Mouse (Mus musculus) adrenal gland, adult (tissue): ENCODE results near the gene Zscan2.

Experiments
- DNase-seq, 2 experiments: peaks; one replicate each; pipeline ENCODE4 v3.0.0; 2022 to 2023; ENCODE audit warnings: low spot score in 1 of 2; ENCODE audit not compliant: inconsistent age in 2 of 2

Zscan2 gene

DNA sequence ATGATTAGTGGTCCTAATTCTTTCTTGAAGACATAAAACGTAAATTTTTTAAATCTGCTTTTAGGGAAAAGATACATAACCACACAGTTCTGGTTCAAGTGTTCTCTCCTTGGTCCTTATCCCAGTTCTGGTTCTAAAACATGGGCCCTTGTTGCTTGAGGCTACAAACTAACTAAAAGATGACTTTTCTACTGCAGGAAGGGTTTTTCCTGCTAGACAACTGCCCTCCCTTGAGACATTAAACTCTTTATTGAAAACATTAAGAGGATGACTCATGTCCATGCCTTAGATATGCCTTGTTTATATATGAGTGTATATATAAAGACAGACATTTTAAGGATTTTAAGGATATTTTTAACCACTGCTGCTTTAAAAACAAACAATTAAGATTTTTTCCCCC is 17.5 kb upstream of the Zscan2 start:
- DNase-seq, result no peak

DNA sequence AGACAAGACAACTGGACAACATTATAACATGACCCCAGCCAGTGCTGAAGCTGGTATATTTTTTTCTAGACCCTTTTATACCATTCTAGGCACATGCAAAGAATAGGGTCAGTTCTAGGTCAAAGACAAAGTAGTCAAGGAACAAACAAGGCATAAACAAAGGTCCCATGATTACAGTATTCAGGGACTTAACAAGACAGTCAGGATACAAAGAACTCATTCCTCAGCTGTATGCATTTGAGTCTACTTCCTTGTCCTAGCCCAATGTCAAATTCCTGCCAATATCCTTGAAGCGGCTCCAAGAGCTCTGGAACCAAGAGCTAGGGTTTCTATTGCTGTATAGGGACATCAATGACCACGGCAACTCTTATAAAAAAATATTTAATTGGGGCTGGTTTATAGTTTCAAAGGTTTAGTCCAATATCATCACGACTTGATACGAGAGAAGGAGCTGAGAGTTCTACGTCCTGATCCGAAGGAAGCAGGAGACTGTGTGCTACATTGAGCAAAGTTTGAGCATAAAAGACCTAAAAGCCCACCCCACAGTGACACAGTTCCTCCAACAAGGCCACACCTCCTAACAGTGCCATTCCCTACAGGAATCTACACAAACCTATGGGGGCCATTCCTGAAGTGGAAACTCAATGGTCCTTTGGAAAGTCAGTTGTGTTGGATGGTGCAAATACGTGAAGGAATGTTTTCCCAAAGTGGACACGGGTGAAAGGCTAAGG is 16.6 kb upstream of the Zscan2 start:
- DNase-seq, result no peak

DNA sequence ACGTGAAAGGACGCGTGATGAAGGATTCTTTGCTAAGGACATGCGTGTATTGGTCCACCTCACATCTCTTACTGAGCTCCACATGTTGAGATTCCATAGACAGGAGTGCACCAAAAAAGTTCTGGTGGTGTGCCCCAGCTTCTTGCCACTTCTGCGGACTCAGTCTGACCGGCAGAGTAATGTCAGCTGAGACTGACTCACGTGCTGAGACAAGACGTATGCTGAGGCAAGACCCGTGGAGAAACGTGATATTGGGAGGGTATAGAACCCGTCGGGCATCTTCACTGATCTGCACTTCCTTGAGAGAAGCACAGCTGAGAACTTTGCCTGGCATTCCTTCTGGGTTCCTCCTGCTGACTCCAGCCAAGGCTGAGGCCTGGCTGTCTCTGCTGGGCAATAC is 16.0 kb upstream of the Zscan2 start:
- no peak for DNase-seq

GRCm38 (mm10) chr7:80845621-80846279 is 15.0 kb upstream of the Zscan2 start:
- no peak for DNase-seq

DNA sequence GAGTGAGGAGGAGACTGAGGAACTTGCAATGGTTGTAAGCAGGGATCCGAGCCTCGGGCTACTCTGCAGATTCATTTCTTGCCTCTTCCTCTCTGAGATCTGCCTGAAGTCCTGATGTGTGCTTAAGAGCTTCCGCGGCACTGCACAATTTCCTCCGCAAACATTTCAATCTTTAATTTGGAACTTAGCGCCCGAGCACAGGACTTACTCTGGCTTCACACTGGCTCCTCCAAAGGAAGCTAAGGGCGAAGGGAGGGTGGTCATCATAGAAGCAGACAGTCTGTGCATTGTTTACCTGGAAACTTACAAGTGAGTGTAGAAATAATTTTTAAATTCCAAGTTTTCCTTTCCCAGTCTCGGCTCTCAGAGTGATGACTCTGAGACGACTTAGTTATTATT is 14.4 kb upstream of the Zscan2 start:
- DNase-seq, result no peak

DNA sequence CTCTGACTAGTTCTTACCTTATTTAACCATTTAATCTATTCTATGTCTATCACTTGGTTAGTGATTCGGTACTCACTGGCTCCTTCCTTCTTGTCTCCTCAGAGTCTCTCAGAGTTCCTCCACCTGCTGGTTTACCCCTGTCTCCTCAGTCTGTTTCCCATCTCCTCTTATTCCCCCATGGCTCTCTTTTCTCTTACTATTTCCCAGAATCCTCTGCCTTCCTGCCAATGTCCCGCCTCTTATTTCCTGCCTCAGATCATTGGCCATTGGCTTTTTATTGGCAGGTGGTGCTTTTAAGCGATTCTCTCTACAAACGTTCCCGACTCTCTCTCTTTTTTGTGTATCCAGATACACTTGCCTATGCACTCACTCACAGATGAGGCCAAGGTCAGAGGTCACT is 14.0 kb upstream of the Zscan2 start:
- no peak for DNase-seq

DNA sequence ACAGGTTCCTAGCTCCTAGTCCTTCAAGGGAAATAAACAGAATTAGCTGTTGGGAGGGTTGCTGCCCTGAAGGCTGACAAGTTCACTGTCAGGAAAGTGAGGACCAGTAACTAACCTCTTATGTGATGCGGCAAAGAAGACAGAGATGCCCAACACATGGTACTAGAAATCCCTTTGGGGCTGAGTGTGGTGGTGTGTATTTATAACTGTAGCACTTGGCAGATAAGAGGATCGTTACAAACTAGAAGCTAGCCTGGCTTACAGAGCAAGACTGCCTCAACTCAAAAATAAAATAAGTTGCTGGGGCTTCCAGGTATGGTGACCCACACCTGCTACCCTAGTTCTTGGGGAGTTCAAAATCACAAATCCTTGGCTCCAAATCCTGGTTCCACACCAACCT is 11.5 kb upstream of the Zscan2 start:
- no peak for DNase-seq

- peak; percentile 55 to 83 for DNase-seq
These were observed 11.0 kb upstream of the Zscan2 start for GRCm38 (mm10) chr7:80849710-80850109.

DNA sequence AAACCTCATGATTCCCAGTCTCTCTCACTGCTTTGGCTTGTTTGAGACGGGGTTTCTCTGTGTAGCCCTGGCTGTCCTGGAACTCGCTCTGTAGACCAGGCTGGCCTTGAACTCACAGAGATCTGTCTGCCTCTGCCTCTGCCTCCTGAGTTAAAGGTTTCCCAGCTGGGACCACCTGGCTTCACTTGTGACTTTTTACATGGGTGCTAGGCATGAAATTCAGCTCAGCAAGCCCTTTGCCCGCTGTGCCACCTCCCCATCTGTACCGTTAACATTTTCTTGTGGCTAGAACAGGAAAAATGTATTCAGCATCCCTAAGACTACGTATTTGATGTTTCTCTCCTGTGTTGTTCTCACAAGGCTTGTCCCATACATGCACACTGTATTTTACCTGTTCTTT is 10.2 kb upstream of the Zscan2 start:
- DNase-seq, result no peak

DNA sequence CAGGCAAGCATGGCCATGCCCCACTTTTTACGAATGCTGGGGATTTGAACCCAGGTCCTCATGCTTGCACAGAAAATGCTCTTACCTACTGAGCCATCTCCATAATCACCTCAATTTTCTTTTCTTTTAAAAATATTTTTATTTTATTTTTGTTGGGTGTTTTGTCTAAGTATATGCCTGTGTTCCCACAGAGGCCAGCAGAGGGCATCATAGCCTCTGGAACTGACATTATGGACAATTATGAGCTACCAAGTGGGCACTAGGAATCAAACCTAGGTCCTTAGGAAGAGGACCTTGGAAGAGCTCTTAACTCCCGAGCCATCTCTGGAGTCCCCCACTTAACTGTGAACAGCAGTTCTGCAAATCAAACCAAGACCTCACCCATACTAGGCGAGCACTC is 7.5 kb upstream of the Zscan2 start:
- DNase-seq, result no peak

DNA sequence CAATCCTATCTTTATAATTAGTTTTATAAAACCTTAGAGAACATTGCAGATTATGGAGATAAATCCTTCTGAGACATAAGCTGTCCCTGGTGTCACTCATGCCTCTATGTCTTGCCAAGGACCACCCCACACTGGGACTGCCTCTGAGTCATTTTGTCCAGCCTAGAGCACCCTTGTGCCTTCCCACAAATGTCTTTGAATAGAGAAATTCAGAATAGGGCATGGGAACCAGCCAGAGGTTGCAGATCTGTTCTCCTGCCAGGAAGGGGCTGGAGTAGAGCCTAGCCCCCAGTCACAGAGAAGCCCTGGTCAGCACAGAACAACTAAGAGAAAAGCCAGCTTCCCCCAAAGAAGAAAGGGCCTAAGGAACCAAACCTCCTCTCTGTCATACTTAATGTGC is 5.4 kb upstream of the Zscan2 start:
- no peak for DNase-seq

DNA sequence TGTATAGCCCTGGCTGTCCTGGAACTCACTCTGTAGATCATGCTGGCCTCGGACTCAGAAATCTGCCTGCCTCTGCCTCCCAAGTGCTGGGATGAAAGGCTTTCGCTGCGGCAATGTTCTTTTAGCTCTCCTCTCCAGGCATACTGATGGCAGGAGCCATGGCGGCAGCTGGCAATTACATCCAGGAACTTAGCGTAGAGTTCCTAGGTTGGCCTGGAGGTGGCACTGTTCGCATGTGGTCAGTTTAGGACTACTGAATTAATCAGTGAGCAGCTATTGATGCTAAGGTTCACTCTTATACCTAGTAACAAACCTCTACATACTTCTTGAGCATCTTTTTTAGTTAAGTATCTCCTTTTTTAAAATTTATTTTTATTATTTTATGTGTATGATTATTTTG is 3.5 kb upstream of the Zscan2 start:
- peak; percentile 76 to 92 for DNase-seq

DNA sequence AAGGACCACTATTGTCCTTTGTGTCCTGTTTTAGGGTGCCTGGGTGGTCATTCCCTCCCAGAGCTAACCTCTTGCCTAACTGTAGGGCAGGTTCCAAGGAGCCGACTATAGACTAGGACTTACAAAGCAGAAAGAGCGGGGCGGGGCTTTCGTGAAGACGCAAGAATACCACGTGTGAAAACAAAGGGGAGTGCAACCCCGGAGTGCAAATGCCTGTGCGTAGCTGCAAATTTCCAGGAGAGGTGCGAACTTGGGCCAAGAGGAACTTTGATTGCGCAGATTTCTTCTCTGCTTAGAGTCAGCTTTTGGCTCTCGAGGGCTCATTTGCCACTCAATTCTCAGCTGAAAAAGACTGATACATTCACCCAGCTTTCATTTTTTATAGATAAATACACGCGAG is 493 bp upstream of the Zscan2 start:
- DNase-seq, result peak; percentile 73 to 89

GRCm38 (mm10) chr7:80862475-80862874 is 1.8 kb downstream of the Zscan2 start:
- no peak for DNase-seq

DNA sequence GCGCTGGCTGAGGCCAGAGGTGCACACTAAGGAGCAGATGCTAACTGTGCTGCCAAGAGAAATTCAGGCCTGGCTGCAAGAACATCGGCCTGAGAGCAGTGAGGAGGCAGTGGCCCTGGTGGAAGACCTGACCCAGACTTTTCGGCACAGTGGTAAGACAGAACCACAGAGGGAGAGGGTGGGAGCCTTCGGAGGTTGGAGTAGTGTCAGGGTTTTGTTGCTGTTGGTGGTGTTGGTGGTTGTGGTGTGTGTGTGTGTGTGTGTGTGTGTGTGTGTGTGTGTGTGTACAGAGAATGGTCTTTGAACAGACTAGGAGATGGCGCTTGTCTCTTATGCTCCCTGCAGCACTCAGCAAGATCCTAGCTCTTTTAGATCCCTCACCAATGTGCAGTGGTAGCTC is 2.8 kb downstream of the Zscan2 start:
- no peak for DNase-seq

DNA sequence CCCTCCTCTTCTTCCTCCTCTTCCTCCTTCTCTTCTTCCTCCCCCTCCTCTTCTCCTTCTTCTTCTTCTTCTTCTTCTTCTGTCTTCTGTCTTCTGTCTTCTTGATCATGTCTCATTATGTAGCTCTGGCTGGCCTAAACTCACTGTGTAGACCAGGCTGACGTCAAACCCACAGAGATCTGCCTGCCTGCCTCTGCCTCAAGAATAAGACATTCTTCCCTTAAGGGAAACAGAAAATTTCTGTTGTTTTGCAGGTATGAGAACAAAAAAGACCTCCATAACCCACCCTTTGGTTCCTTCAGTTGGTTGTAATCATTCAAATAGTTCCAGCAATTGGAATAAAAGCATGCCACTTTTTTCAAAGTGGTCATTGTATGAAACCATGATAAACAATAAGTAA is 3.4 kb downstream of the Zscan2 start:
- DNase-seq, result no peak

DNA sequence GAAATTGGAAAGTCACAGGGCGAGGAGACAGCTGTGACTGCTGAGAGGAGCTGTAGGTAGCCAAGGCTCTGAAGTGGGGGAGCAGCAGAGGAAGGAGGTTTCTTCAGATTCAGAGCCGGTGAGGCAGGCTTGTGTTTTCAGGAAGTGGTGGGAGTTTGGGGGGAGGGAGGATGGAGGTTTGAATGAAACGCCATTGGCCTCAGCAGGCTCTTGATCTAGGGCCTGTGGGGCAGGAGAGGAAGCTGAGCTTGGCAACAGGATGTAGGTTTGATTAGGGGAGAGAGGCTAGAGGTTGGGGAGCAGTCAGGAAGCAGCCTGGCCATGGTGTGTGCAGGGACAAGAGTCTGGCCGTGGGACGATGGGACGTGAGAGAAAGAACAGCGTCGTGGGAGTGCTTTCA is 4.1 kb downstream of the Zscan2 start:
- no peak for DNase-seq

- no peak for DNase-seq
These were observed 4.8 kb downstream of the Zscan2 start for GRCm38 (mm10) chr7:80865521-80865920.

GRCm38 (mm10) chr7:80866514-80867147 is 5.9 kb downstream of the Zscan2 start:
- peak; percentile 44 to 80 for DNase-seq

DNA sequence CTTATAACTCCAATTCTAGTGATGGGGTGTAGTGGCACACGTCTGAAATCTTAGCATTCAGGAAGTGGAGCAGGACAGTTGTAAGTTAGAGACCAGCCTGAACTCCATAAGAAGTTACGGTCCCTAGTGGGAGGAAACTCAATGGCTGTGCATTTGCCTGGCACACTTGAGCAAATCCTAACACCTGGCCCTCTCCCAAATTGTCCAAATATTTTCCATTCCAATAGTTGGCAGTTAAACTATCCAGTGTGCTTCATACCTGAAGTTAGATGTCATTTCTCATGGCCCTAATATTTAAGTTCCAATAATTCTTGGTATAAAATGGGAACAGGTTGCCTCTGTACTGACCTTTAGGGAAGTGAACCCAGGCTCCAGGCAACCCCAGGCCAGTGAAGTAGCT is 8.0 kb downstream of the Zscan2 start:
- no peak for DNase-seq

GRCm38 (mm10) chr7:80873038-80873437 is 12.3 kb downstream of the Zscan2 start:
- DNase-seq, result no peak

DNA sequence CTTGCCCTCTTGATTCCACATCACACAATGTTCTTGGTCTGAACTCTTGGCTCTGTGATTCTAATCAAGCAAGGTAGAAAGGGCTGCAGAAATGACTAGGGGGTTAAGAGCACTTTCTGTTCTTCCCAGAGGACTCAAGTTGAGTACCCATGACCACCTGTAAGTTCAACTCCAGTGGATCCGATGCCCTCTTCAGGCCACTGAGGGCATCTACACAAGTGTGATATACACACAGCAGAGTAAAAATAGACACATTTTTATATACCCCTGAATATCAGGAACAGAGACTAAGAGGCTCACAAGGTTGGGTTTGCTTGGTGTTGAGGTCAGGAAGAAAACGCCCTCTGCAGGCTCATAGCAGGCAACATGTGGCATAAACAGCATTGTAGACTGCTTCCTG is 12.9 kb downstream of the Zscan2 start:
- no peak for DNase-seq
